Mouse (Mus musculus) thymus, adult 2 months (tissue): Measurements from ENCODE around the gene Vax1. TPM values are rescaled to one million over a fixed set of nuclear protein-coding genes. Genes with fewer than 3 reads are reported as not detected.

Experiments used
- DNase-seq: peaks from one replicate; pipeline ENCODE4 v3.0.0; 2021
- H3K27ac ChIP-seq: fragments of 200-500 bp; 2 replicates; pipeline ENCODE4 v1.5.1; 2012; ENCODE audit warnings: low read length, control low read depth; ENCODE audit not compliant: control insufficient read depth, insufficient read depth
- H3K27me3 ChIP-seq: fragments of 200-500 bp; 2 replicates; pipeline ENCODE4 v1.6.1; 2012; ENCODE audit warnings: mild to moderate bottlenecking, low read length, moderate library complexity, mixed read lengths; ENCODE audit not compliant: control insufficient read depth, insufficient read depth
- H3K36me3 ChIP-seq: fragments of 200-500 bp; 2 replicates; pipeline ENCODE4 v1.6.1; 2012; ENCODE audit warnings: mild to moderate bottlenecking, low read length, moderate library complexity; ENCODE audit not compliant: control insufficient read depth, insufficient read depth
- H3K4me1 ChIP-seq: fragments of 200-500 bp; replicated peaks from 2 replicates; pipeline ENCODE4 v1.6.1; 2012; ENCODE audit warnings: low read length; ENCODE audit not compliant: control insufficient read depth, insufficient read depth
- H3K4me3 ChIP-seq: fragments of 200-500 bp; 2 replicates; pipeline ENCODE4 v1.5.1; 2012; ENCODE audit warnings: mild to moderate bottlenecking, low read length, control low read depth, moderate library complexity; ENCODE audit not compliant: control insufficient read depth, insufficient read depth
- CTCF ChIP-seq: fragments of 200-500 bp; IDR thresholded peaks from 2 replicates; pipeline ENCODE4 v1.5.1; 2012; ENCODE audit warnings: mild to moderate bottlenecking, control low read depth, low read length, moderate library complexity, borderline replicate concordance; ENCODE audit not compliant: control insufficient read depth, poor library complexity, insufficient read depth; ENCODE audit errors: extremely low read depth
- POLR2A ChIP-seq: fragments of 200-500 bp; IDR thresholded peaks from 2 replicates; pipeline ENCODE4 v1.6.1; 2012; ENCODE audit warnings: mild to moderate bottlenecking, low read length, control low read depth, moderate library complexity; ENCODE audit not compliant: control insufficient read depth, poor library complexity, insufficient read depth; ENCODE audit errors: extremely low read depth
- WGBS: fragments of 180-500 bp; shearing (Covaris S2); methylation state at CpG from one replicate; pipeline ENCODE4 v1.1.7; 2018; 5-methylcytosine and 5-hydroxymethylcytosine counted together
- polyA plus RNA-seq: library from polyadenylated mRNA; depleted of rRNA; stranded (reverse); fragments of >200 nt; gene quantifications from 2 replicates; pipeline ENCODE4 v1.2.3, GENCODE M21; 2012; rRNA removed

Gene Vax1
- polyA plus RNA-seq, 1 experiment: not detected

DNA sequence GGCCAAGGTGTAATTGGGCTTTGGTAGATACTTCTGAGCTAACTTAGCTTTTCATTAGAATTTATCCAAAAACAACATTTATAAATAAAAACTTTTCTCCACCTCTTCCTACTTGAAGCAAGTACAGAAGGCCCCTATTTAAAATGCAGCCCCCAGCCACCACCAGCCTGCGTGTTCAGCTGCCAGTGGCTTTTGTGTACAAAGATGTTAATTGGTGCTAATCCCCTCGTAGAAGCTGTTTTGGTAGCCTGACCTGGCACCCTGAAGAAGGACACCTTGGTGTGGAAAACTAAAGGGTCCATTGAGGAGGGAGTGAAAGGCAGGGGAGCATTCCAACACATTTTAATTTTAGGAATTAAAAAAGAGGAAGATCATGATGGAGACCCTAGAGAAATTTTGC, 34.9 kb downstream of the Vax1 start:
- Histone ChIP-seq H3K4me3 (no peak overlapping the region), H3K27me3 (no peaks in the 10 kb centered on the region), H3K4me1 (no peaks in the 10 kb centered on the region), H3K27ac (no peak overlapping the region), H3K36me3 (no peaks in the 10 kb centered on the region)
- no peak for TF ChIP-seq CTCF
- TF ChIP-seq POLR2A: no peak
- DNase-seq: no peak
- WGBS: 69% methylated on average over 2 of the region's 2 CpGs

DNA sequence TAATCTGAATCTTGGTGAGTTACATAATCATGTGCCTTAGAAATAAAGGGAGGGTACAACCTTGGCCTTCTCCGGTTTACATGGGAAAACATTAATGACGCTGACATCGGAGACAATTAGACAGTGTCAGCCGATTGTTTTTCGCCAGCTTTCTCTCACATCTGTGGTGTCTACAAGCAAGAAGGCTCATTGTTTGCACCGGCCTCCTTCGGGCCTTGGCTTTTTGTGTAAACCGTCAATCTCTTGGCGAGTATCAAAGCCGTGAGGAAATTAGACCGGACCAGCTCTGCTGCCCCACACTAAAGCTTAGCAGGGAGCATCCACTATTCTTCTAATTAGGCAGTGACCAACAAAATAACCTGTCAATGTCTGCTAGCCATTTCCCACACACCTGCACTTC, 36.7 kb downstream of the Vax1 start:
- 90% methylated on average over 11 of the region's 11 CpGs for WGBS
- no peak overlapping the region for H3K27ac ChIP-seq
- no peak for DNase-seq
- TF ChIP-seq CTCF (no peak), POLR2A (no peak)
- H3K27me3 ChIP-seq: no peaks in the 10 kb centered on the region
- H3K36me3 ChIP-seq: no peaks in the 10 kb centered on the region
- no peak overlapping the region for H3K4me3 ChIP-seq
- H3K4me1 ChIP-seq: no peaks in the 10 kb centered on the region

DNA sequence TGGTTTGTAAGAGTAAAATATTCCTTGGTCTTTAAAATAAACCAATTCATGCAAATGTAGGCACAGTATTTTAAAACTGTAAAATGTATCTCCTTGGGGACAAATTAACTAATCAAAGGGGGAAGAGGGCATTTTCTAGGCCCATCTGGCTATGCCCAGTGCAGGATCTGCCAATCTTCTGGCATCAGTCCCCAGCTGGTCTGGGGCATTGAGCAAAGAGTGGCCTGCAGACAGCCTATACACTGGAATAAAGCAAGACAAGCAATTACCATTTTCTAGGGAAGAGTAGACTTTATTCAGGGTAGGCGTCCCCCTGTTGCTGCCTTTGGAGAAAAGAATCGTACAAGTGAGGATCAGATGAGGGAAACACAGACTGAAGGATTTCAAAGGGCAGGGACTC, 40.2 kb downstream of the Vax1 start:
- H3K27ac ChIP-seq: no peak overlapping the region
- WGBS: 96% methylated on average over 2 of the region's 2 CpGs
- TF ChIP-seq CTCF: no peak
- no peak for TF ChIP-seq POLR2A

DNA sequence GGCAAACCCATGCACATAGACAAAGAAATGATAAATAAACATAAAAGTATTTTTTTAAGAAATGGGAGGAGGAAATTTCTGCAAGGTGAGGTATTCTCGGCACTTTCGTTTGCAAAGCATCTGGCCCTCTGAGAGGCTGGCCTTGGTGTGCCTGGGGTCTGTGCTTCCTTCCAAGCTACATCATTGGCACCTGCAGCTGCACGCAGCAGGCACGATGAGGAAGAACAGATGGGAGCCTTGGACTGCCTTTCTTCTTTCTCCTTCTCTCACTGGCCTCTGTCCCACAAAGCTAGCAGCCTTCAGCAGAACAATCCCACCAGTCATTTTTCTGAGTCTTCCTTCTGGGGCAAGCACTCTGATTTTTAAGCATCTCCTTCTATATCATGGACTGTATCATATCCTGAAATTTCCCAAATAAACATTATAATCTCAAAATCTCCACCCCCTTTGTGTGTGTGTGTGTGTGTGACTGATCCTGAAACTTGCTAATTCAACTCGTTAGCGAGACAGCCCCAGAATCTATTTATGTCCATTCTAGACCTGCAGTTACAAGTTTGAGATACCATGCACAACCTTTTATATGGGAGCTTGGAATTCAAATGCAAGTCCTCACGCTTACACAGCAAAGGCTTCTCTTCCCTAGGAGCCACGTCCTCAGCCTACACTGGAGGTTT, 41.2 kb downstream of the Vax1 start:
- H3K4me3 ChIP-seq: no peak overlapping the region
- no peaks in the 10 kb centered on the region; the same call in 1 of the 2 replicates for H3K27me3 ChIP-seq
- no peaks in the 10 kb centered on the region for H3K36me3 ChIP-seq
- TF ChIP-seq POLR2A (no peak), CTCF (no peak)
- no peak for DNase-seq
- H3K4me1 ChIP-seq: no peaks in the 10 kb centered on the region
- WGBS: 79% methylated on average over 8 of the region's 8 CpGs
- no peak overlapping the region for H3K27ac ChIP-seq

More for the DNA sequence above, 40.2 kb downstream of the Vax1 start:
- Histone ChIP-seq H3K4me3 (no peak overlapping the region), H3K4me1 (no peaks in the 10 kb centered on the region), H3K27me3 (no peaks in the 10 kb centered on the region; the same call in 1 of the 2 replicates), H3K36me3 (no peaks in the 10 kb centered on the region)
- no peak for DNase-seq

DNA sequence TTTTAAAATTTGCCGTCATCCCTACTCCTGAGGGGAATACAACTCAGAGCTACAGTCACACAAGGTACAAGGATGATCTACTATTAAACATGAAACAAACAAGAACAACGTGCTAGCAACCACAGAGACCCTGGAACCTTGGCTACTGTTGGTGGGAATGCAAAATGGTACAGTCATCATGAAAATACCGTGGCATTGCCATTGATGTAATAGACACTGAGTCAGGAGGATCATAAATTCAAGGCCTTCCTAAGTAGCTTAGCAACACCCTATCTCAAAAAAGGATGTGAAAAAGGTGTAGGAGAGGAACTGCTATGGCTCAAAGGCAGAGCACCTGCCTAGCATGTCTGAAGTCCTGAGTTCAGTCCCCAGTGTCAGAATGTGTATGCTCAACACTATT, 42.4 kb downstream of the Vax1 start:
- DNase-seq: no peak
- no peaks in the 10 kb centered on the region for H3K4me1 ChIP-seq
- no peak overlapping the region for H3K4me3 ChIP-seq
- H3K27me3 ChIP-seq: no peaks in the 10 kb centered on the region; the same call in 1 of the 2 replicates
- 79% methylated on average over 3 of the region's 3 CpGs for WGBS
- TF ChIP-seq POLR2A (no peak), CTCF (no peak)
- no peaks in the 10 kb centered on the region for H3K36me3 ChIP-seq
- no peak overlapping the region for H3K27ac ChIP-seq

Other genes with a start within 250 kb of the Vax1 start
- 0.09 and 0.14 TPM in 2 replicates for gene Eno4, start 226.6 kb downstream of the Vax1 start, polyA plus RNA-seq
- 1.5 and 3.3 TPM in 2 replicates for gene Hspa12a, start 226.4 kb downstream of the Vax1 start, polyA plus RNA-seq
- 1.4 and 1.7 TPM in 2 replicates for gene Shtn1, start 94.0 kb downstream of the Vax1 start, polyA plus RNA-seq
- gene Kcnk18, start 49.2 kb upstream of the Vax1 start, polyA plus RNA-seq: not detected in 2 replicates
- 0.93 and 1.0 TPM in 2 replicates for gene Slc18a2, start 90.8 kb upstream of the Vax1 start, polyA plus RNA-seq
- 3,486 and 3,839 TPM in 2 replicates for gene Rps12-ps3, start 152.2 kb upstream of the Vax1 start, polyA plus RNA-seq
- gene Pdzd8, start 175.7 kb upstream of the Vax1 start, polyA plus RNA-seq: 14.9 and 19.3 TPM in 2 replicates